Mouse (Mus musculus): ENCODE measurements around the gene Itga5. TPM values are rescaled to one million over a fixed set of nuclear protein-coding genes. Genes with fewer than 3 reads are reported as not detected.

Itga5 gene
- total RNA-seq, 1 experiment, result 80.8 TPM

DNA sequence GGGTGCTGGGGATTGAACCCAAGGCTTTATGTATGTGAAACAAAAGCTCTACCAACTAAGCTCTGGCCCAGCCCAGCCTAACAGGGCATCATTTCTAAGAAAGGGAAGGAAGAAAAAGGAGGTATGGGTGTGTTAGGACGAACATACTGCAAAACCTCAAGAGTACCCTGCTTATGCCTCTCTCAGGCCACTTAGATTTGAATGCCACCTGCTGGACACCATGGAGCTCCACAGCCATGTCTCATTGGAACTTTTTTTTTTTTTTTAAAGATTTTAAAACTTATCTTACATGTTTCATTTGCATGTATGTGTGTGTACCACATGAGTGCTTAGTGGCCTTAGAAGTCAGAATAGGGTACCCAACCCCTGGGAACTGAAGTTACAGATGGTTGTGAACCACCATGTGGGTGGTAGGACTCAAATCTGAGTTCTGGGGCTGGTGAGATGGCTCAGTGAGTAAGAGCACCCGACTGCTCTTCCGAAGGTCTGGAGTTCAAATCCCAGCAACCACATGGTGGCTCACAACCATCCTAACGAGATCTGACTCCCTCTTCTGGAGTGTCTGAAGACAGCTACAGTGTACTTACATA lies 22.1 kb upstream of the Itga5 start:
- Histone ChIP-seq H3K27ac (ENCODE audit: insufficient read depth, low read depth, low read length, poor library complexity, severe bottlenecking) (no peak overlapping the region), H3K9ac (ENCODE audit: insufficient read depth, low read depth, low read length, poor library complexity, severe bottlenecking) (no peak overlapping the region), H3K4me3 (ENCODE audit: insufficient read depth in 1 of 2, low read depth in 1 of 2, low read length in 2 of 2, poor library complexity in 1 of 2, severe bottlenecking in 1 of 2) (no peak overlapping the region), H3K36me3 (ENCODE audit: control insufficient read depth, insufficient read depth, low read length, poor library complexity, severe bottlenecking) (no peaks in the 10 kb centered on the region), H3K9me3 (ENCODE audit: control insufficient read depth, insufficient read depth, low read depth, low read length) (no peaks in the 10 kb centered on the region), H3K4me1 (ENCODE audit: control insufficient read depth in 2 of 2, insufficient read depth in 2 of 2, low read length in 2 of 2, poor library complexity in 1 of 2) (peaks cover 0 to under 1% of the 10 kb centered on the region in 2 experiments; a peak in 2 of 4 replicates)
- DNase-seq (ENCODE audit: low read depth, low spot score), result no peak
- TF ChIP-seq ZNF384 (IDR thresholded peaks at IDR 0.05; ENCODE audit: low read depth, low read length) (peak; percentile 97), MAFK (IDR thresholded peaks at IDR 0.05; ENCODE audit: insufficient read depth, low read depth, low read length) (no peak)
- in situ Hi-C loops (cut with MboI; ENCODE audit: low sequenced_read_pairs in 2 of 2, unreplicated experiment in 2 of 2), result no loop called here

DNA sequence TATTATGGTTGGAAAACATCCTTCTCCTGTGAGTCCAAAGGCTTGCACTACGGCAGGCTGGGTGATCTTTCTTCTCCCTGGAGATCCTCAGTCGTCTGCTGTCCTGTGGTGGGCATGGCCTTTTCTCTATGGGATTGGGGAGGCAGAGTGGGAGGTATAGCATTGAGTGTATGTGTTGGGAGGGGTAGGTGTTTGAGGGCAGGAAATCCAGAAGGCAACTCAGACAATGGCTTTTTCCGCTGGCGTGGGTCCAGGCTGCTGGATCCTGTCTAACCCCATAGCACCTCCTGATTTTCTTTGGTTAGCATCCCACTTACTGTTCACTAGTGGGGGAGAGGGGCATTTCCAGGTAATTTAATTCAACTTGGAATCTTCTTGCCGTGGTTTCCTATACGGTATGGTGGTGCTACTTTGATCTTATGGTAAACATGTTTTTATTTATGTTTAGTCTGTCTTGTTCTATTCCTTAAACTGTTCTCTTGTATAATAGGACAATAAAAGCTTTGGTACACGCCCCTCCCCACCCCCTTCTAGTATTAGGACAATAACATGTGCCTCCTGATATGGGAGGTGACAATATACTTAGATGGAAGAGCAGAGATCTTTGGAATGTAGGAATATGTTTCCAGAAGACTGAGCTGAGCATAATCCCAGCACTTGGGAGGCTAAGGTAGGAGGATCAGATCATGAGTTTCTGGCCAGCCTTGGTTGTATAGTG lies 17.4 kb upstream of the Itga5 start:
- Histone ChIP-seq H3K9me3 (ENCODE audit: control insufficient read depth, insufficient read depth, low read depth, low read length) (no peaks in the 10 kb centered on the region), H3K4me1 (ENCODE audit: control insufficient read depth in 2 of 2, insufficient read depth in 2 of 2, low read length in 2 of 2, poor library complexity in 1 of 2) (peaks cover 0 to 10% of the 10 kb centered on the region in 2 experiments; a peak in 2 of 4 replicates), H3K9ac (ENCODE audit: insufficient read depth, low read depth, low read length, poor library complexity, severe bottlenecking) (no peak overlapping the region), H3K4me3 (ENCODE audit: insufficient read depth in 1 of 2, low read depth in 1 of 2, low read length in 2 of 2, poor library complexity in 1 of 2, severe bottlenecking in 1 of 2) (no peak overlapping the region), H3K27ac (ENCODE audit: insufficient read depth, low read depth, low read length, poor library complexity, severe bottlenecking) (no peak overlapping the region), H3K36me3 (ENCODE audit: control insufficient read depth, insufficient read depth, low read length, poor library complexity, severe bottlenecking) (no peaks in the 10 kb centered on the region)
- DNase-seq (ENCODE audit: low read depth, low spot score), result no peak
- TF ChIP-seq CHD2 (IDR thresholded peaks at IDR 0.05; ENCODE audit: low read depth, low read length) (no peak), HCFC1 (IDR thresholded peaks at IDR 0.05; ENCODE audit: borderline replicate concordance, insufficient read depth, low read length) (no peak), ZNF384 (IDR thresholded peaks at IDR 0.05; ENCODE audit: low read depth, low read length) (no peak)
- in situ Hi-C loops (cut with MboI; ENCODE audit: low sequenced_read_pairs in 2 of 2, unreplicated experiment in 2 of 2), result no loop called here

DNA sequence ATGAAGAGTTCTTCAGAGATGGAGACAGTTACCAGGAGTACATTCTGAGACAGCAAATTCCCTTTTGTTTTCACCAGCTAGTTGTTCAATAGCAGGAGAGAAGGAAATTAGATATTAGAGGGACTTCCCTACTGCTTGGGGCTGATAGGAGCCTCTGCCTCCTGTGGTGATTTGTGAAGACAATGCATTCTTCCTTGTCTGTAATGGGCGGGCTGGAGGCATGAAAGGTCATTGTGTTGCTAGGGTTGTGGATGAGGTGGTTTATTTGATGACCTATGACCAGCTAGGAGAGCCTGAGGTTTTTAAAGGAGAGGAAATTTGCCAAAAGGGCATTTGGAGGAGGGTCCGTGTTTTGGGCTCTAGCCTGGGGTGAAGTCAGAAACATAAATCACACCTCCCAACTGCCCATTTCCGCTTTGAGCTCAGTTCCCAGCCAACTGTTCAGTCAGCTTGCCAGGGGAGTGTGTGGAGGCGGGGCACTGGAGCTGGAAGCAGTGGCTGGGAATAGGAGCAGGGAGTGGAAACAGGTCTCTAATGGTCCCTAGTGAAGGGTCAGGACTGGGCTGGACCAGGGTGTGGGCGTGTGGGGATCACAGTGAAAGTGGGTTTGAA lies 16.3 kb upstream of the Itga5 start:
- Histone ChIP-seq H3K9ac (ENCODE audit: insufficient read depth, low read depth, low read length, poor library complexity, severe bottlenecking) (no peak overlapping the region), H3K27ac (ENCODE audit: insufficient read depth, low read depth, low read length, poor library complexity, severe bottlenecking) (no peak overlapping the region), H3K9me3 (ENCODE audit: control insufficient read depth, insufficient read depth, low read depth, low read length) (no peaks in the 10 kb centered on the region), H3K36me3 (ENCODE audit: control insufficient read depth, insufficient read depth, low read length, poor library complexity, severe bottlenecking) (no peaks in the 10 kb centered on the region), H3K4me1 (ENCODE audit: control insufficient read depth in 2 of 2, insufficient read depth in 2 of 2, low read length in 2 of 2, poor library complexity in 1 of 2) (peaks cover 0 to 12% of the 10 kb centered on the region in 2 experiments; a peak in 2 of 4 replicates), H3K4me3 (ENCODE audit: insufficient read depth in 1 of 2, low read depth in 1 of 2, low read length in 2 of 2, poor library complexity in 1 of 2, severe bottlenecking in 1 of 2) (no peak overlapping the region)
- no peak for TF ChIP-seq ZC3H11A (IDR thresholded peaks at IDR 0.05; ENCODE audit: borderline replicate concordance, low read depth, low read length)
- no peak for TF ChIP-seq HCFC1 (IDR thresholded peaks at IDR 0.05; ENCODE audit: borderline replicate concordance, insufficient read depth, low read length)
- no peak for TF ChIP-seq MAFK (IDR thresholded peaks at IDR 0.05; ENCODE audit: insufficient read depth, low read depth, low read length)
- TF ChIP-seq ZNF384 (IDR thresholded peaks at IDR 0.05; ENCODE audit: low read depth, low read length), result no peak
- no peak for TF ChIP-seq CHD2 (IDR thresholded peaks at IDR 0.05; ENCODE audit: low read depth, low read length)
- no peak for DNase-seq (ENCODE audit: low read depth, low spot score)
- in situ Hi-C loops (cut with MboI; ENCODE audit: low sequenced_read_pairs in 2 of 2, unreplicated experiment in 2 of 2), result no loop called here

DNA sequence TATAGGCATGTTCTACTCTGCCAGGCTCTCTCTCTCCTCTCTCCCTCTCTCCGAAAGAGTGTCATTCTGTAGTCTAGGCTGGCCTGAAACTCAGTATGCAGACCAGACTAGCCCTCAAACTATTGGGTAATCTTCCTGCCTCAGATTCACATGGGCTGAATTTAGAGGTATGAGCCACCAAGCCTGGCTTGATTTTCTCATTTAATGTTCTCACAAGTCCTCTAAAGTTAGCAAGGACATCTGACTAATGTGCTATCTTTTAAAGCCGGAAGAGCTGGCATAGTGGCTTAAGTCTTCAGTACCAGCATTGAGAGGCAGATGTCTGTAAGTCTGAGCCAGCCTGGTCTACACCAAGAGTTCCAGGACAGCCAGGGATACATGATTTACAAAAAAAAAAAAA lies 15.5 kb upstream of the Itga5 start:
- TF ChIP-seq HCFC1 (IDR thresholded peaks at IDR 0.05; ENCODE audit: borderline replicate concordance, insufficient read depth, low read length) (no peak), CHD2 (IDR thresholded peaks at IDR 0.05; ENCODE audit: low read depth, low read length) (no peak), ZNF384 (IDR thresholded peaks at IDR 0.05; ENCODE audit: low read depth, low read length) (no peak), MAFK (IDR thresholded peaks at IDR 0.05; ENCODE audit: insufficient read depth, low read depth, low read length) (no peak), ZC3H11A (IDR thresholded peaks at IDR 0.05; ENCODE audit: borderline replicate concordance, low read depth, low read length) (no peak)
- in situ Hi-C loops (cut with MboI; ENCODE audit: low sequenced_read_pairs in 2 of 2, unreplicated experiment in 2 of 2), result no loop called here
- Histone ChIP-seq H3K4me3 (ENCODE audit: insufficient read depth in 1 of 2, low read depth in 1 of 2, low read length in 2 of 2, poor library complexity in 1 of 2, severe bottlenecking in 1 of 2) (no peak overlapping the region), H3K36me3 (ENCODE audit: control insufficient read depth, insufficient read depth, low read length, poor library complexity, severe bottlenecking) (no peaks in the 10 kb centered on the region), H3K4me1 (ENCODE audit: control insufficient read depth in 2 of 2, insufficient read depth in 2 of 2, low read length in 2 of 2, poor library complexity in 1 of 2) (peaks cover 0 to 12% of the 10 kb centered on the region in 2 experiments; a peak in 2 of 4 replicates), H3K9me3 (ENCODE audit: control insufficient read depth, insufficient read depth, low read depth, low read length) (no peaks in the 10 kb centered on the region), H3K27ac (ENCODE audit: insufficient read depth, low read depth, low read length, poor library complexity, severe bottlenecking) (no peak overlapping the region), H3K9ac (ENCODE audit: insufficient read depth, low read depth, low read length, poor library complexity, severe bottlenecking) (no peak overlapping the region)
- no peak for DNase-seq (ENCODE audit: low read depth, low spot score)
